Mouse (Mus musculus): ENCODE results near the gene Fxr2. TPM values are rescaled to one million over a fixed set of nuclear protein-coding genes. Genes with fewer than 3 reads are reported as not detected.
A peak's percentile ranks its signal among the peaks of the same experiment; 100 is the strongest.

The Fxr2 gene
- polyA plus RNA-seq, 1 experiment = 132 TPM

DNA sequence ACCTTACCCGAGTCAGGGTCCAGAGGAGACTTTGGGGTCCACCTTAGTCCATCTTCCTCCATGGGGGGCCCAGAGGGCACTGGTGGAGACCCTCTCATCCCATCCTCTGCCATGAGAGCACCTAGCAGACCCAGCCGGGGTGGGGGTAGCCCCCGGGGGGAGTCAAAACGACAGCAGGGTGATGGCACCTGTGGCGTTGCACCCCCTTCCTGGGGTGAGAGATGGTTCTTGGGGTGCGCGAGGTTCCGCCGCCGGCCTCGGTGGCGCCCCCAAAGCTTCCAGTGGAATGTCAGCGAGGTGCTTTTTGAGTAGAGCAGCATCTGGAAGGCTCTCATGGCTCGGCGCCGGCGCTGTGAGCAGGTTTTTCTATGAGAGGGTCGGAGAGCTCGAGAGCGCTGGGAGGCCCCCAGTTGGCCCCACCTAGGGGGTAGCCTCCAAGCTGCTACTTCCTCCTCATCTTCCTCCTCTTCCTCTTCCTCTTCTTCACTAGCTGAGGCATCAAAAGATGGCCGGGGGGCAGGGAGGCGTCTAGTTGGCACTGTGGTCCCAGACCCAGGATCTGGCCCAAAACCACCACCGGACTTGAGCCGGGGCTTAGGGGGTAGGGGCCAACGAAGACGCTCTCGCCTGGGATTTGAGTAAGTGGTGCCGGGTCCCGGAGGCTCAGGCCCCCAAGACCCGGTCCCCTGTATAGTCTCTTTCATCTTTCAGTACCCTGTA lies 47.5 kb downstream of the Fxr2 start:
- no peak overlapping the region for H3K27ac ChIP-seq (ENCODE audit: insufficient read depth, low read length)
- H3K4me1 ChIP-seq (ENCODE audit: control insufficient read depth, insufficient read depth, low read length) = no peaks in the 10 kb centered on the region; the same call in 1 of the 2 replicates
- TF ChIP-seq CTCF (IDR thresholded peaks at IDR 0.05; ENCODE audit: extremely low read depth, insufficient read depth, low read length) = no peak
- TF ChIP-seq POLR2A (IDR thresholded peaks at IDR 0.05; ENCODE audit: extremely low read depth, insufficient read depth, low read length) = no peak
- peak overlapping the region; percentile 44; the same call in 1 of the 2 replicates for H3K4me3 ChIP-seq (ENCODE audit: insufficient read depth, low read length)

- TF ChIP-seq CTCF (IDR thresholded peaks at IDR 0.05; ENCODE audit: extremely low read depth, insufficient read depth, low read length) = no peak
- peak; percentile 88 for TF ChIP-seq POLR2A (IDR thresholded peaks at IDR 0.05; ENCODE audit: extremely low read depth, insufficient read depth, low read length)
- Histone ChIP-seq H3K4me3 (ENCODE audit: insufficient read depth, low read length) (peak within 1 kb of the TSS; percentile 44), H3K27ac (ENCODE audit: insufficient read depth, low read length) (no peak within 1 kb of the TSS), H3K4me1 (ENCODE audit: control insufficient read depth, insufficient read depth, low read length) (no peaks in the 10 kb centered on the region; the same call in 1 of the 2 replicates)
Observed at GRCm38 (mm10) chr11:69681314-69682208, 48.8 kb downstream of the Fxr2 start, which contains the start of gene Senp3. TSS of gene Senp3 (minus strand) at chr11:69682084.

DNA sequence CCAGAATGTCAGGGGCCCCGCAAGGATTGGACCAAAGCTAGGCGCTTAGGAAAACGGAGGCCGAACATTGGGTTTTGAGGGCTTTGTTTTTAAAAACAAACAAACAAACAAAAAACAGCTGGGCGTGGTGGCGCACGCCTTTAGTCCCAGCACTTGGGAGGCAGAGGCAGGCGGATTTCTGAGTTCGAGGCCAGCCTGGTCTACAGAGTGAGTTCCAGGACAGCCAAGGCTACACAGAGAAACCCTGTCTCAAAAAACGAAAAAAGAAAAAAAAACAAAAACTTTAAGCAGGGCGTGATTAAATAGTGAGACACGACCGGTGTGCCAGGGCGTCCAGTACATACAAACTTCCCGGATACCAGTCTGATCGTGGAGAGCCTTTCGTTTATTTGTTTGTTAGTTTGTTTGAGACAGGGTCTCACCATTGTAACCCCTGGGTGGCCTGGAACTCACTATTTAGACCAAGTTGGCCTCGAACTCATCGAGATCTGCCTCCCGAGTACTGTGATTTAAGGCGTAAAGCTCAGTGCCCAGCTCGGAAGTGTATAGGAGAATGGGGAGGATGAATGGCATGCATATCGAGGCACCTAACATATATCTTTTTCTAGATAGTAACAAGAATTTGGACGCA lies 49.5 kb downstream of the Fxr2 start:
- Histone ChIP-seq H3K4me3 (ENCODE audit: insufficient read depth, low read length) (peak overlapping the region; percentile 44), H3K27ac (ENCODE audit: insufficient read depth, low read length) (no peak overlapping the region), H3K4me1 (ENCODE audit: control insufficient read depth, insufficient read depth, low read length) (no peaks in the 10 kb centered on the region; the same call in 1 of the 2 replicates)
- no peak for TF ChIP-seq POLR2A (IDR thresholded peaks at IDR 0.05; ENCODE audit: extremely low read depth, insufficient read depth, low read length)
- TF ChIP-seq CTCF (IDR thresholded peaks at IDR 0.05; ENCODE audit: extremely low read depth, insufficient read depth, low read length) = no peak

GRCm38 (mm10) chr11:69682840-69683533 lies 50.2 kb downstream of the Fxr2 start:
- no peaks in the 10 kb centered on the region; the same call in 1 of the 2 replicates for H3K4me1 ChIP-seq (ENCODE audit: control insufficient read depth, insufficient read depth, low read length)
- H3K27ac ChIP-seq (ENCODE audit: insufficient read depth, low read length) = no peak overlapping the region
- TF ChIP-seq POLR2A (IDR thresholded peaks at IDR 0.05; ENCODE audit: extremely low read depth, insufficient read depth, low read length) = no peak
- peak; percentile 97 for TF ChIP-seq CTCF (IDR thresholded peaks at IDR 0.05; ENCODE audit: extremely low read depth, insufficient read depth, low read length)
- H3K4me3 ChIP-seq (ENCODE audit: insufficient read depth, low read length) = no peak overlapping the region

DNA sequence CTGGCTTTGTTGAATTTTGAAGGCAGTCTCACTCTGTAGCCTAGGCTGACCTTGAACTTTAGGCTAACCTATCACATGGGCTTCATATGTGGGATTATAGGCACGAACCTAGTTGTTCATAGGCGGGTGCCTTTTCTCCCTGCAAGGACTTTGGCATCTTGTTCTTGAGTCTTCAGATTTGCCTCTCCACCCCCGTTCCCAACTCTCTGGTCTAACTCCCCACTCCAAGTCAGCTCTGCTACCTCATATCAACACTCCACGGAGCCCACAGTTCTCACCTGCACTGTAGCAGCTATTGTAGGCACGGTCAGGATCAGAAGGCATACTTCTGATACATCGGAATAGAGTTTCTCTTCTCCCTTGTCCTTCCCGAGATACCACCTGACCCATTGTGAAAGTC lies 50.8 kb downstream of the Fxr2 start:
- no peak overlapping the region for H3K27ac ChIP-seq (ENCODE audit: insufficient read depth, low read length)
- H3K4me3 ChIP-seq (ENCODE audit: insufficient read depth, low read length) = no peak overlapping the region
- no peaks in the 10 kb centered on the region; the same call in 1 of the 2 replicates for H3K4me1 ChIP-seq (ENCODE audit: control insufficient read depth, insufficient read depth, low read length)
- TF ChIP-seq POLR2A (IDR thresholded peaks at IDR 0.05; ENCODE audit: extremely low read depth, insufficient read depth, low read length) = no peak
- no peak for TF ChIP-seq CTCF (IDR thresholded peaks at IDR 0.05; ENCODE audit: extremely low read depth, insufficient read depth, low read length)

DNA sequence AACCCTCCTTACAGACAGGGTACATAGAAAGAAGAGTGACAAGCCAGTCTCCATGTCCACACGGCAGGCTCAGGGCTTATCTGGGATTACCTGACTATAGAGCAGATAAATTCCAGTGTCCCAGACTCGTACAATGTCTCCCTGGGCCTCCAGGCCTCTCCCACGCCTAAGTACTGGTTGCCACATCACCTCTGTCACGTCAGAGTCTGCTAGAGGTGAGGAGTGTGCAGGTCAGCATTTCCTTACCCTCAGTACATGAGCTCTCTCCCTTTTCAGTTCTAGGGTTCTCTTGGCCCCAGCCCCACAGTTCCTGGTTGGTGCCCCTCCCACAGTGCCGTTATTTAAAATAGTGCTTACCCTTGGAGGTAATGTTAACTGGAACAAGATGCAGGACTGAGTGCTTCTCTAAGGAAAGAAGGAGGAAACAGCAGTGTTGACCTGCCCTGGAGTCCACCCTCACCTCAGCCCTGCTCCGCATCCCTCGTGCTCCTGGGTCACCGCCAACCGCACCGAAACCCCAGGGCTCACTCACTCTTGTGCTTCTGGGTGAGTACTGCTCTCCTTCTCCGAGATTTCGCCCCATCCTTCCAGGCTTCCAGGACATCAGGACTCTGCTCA lies 51.4 kb downstream of the Fxr2 start:
- TF ChIP-seq CTCF (IDR thresholded peaks at IDR 0.05; ENCODE audit: extremely low read depth, insufficient read depth, low read length) = no peak
- TF ChIP-seq POLR2A (IDR thresholded peaks at IDR 0.05; ENCODE audit: extremely low read depth, insufficient read depth, low read length) = no peak
- H3K4me3 ChIP-seq (ENCODE audit: insufficient read depth, low read length) = no peak overlapping the region
- H3K27ac ChIP-seq (ENCODE audit: insufficient read depth, low read length) = no peak overlapping the region
- H3K4me1 ChIP-seq (ENCODE audit: control insufficient read depth, insufficient read depth, low read length) = no peaks in the 10 kb centered on the region; the same call in 1 of the 2 replicates

DNA sequence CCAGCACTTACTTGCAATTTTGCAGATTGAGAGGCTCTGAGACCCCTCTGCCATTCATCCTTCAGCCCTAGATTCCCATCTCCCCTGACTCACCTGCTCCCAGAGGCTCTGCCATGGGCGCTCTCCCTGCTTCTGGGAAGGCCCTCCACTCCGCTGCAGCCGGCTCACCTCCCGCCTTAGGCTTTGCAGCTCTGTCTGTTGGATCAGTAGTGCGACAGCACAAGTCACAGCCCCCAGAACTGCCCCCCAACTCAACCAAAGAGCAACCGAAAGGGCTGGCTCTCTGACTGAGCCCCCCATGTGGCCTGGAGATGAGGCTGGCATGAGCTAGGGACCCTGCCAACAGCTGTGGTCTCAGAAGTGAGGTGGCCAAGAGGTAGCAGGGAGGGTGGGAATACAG lies 52.1 kb downstream of the Fxr2 start:
- Histone ChIP-seq H3K4me1 (ENCODE audit: control insufficient read depth, insufficient read depth, low read length) (no peaks in the 10 kb centered on the region; the same call in 1 of the 2 replicates), H3K4me3 (ENCODE audit: insufficient read depth, low read length) (no peak overlapping the region), H3K27ac (ENCODE audit: insufficient read depth, low read length) (peak overlapping the region; percentile 57)
- TF ChIP-seq CTCF (IDR thresholded peaks at IDR 0.05; ENCODE audit: extremely low read depth, insufficient read depth, low read length) (no peak), POLR2A (IDR thresholded peaks at IDR 0.05; ENCODE audit: extremely low read depth, insufficient read depth, low read length) (no peak)

DNA sequence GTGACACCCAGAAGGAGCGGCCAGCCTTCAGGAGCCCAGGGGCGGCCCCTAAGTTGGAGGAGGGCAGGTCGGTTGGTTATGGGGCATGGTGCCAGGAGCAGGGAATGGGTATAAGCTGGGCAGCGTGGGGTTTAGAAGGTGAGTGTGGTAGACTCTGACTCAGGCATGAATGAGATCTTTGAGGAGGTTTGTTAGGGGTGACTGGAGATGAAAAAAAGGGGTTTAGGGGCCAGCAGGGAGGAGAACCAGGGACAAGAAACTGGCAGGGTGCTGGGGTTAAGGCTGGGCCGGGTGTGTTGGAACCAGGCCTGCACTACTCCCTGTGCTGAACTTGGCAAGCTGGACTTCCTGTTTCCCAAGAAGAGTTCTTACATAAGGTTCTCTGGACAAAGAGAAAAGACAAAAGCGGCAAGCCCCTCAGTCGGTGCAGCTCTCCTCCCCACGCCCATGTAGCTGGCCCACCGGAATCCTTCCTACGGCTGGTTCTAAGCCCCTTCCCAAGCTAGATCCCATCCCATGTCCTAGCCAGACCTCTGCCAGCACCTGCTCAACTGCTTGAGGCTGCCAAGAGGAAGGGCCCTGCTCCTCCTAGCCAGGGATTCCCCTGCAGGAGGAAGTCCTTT lies 52.8 kb downstream of the Fxr2 start, which contains the start of gene Tnfsf13:
TSS of gene Tnfsf13 (minus strand) at position 259 of the 623 bp plus-strand sequence.
- TF ChIP-seq POLR2A (IDR thresholded peaks at IDR 0.05; ENCODE audit: extremely low read depth, insufficient read depth, low read length) (0 out of 2 replicates have a peak, but pooled peaks have one; percentile 31), CTCF (IDR thresholded peaks at IDR 0.05; ENCODE audit: extremely low read depth, insufficient read depth, low read length) (no peak)
- no peak within 1 kb of the TSS for H3K4me3 ChIP-seq (ENCODE audit: insufficient read depth, low read length)
- peak within 1 kb of the TSS; percentile 89 for H3K27ac ChIP-seq (ENCODE audit: insufficient read depth, low read length)
- no peaks in the 10 kb centered on the region; the same call in 1 of the 2 replicates for H3K4me1 ChIP-seq (ENCODE audit: control insufficient read depth, insufficient read depth, low read length)

Data from cortical plate, adult 2 months (tissue).